Mouse (Mus musculus): ENCODE data around the gene Fam110c. TPM values are rescaled to one million over a fixed set of nuclear protein-coding genes. Genes with fewer than 3 reads are reported as not detected.
"Not testable (repeated sequence)": the region's sequence is repeated elsewhere in the genome, so short reads cannot be mapped to it uniquely, and the experiment has no call there.

Gene Fam110c
- polyA plus RNA-seq (2014; fragmentation: Nextera tagmentation; extraction: Ambion mirVana): 0.40 and 0.92 TPM in 2 replicates

- Histone ChIP-seq H3K4me3 (ENCODE audit: low read depth, low read length) (peak within 1 kb of the TSS; percentile 62), H3K4me1 (ENCODE audit: control insufficient read depth, insufficient read depth, low read length) (no peaks in the 10 kb centered on the region), H3K4me2 (peak within 1 kb of the TSS; percentile 99), H3K36me3 (ENCODE audit: control insufficient read depth, insufficient read depth, low read length) (no peaks in the 10 kb centered on the region), H3K9ac (ENCODE audit: low read depth, low read length) (peak within 1 kb of the TSS; percentile 72), H3K9me3 (replicated peaks; ENCODE audit: control insufficient read depth, low read length) (no peaks in the 10 kb centered on the region), H3K27me3 (ENCODE audit: control insufficient read depth, insufficient read depth, low read length) (peaks cover 29% of the 10 kb centered on the region), H3K27ac (ENCODE audit: low read depth, low read length) (peak within 1 kb of the TSS; percentile 54; the same call in 1 of the 2 replicates)
- WGBS (ENCODE audit: insufficient replicate concordance): under 1% methylated on average over 50 of the region's 50 CpGs
- ATAC-seq (replicated peaks; ENCODE audit: insufficient number of reproducible peaks, low FRiP score, low TSS enrichment): peak; percentile 72
Observed at GRCm38 (mm10) chr12:31073412-31074354, at the start of gene Fam110c. Fam110c (plus strand) TSS chr12:31073861.

- Histone ChIP-seq H3K36me3 (ENCODE audit: control insufficient read depth, insufficient read depth, low read length) (no peaks in the 10 kb centered on the region), H3K27ac (ENCODE audit: low read depth, low read length) (no peak overlapping the region), H3K27me3 (ENCODE audit: control insufficient read depth, insufficient read depth, low read length) (no peaks in the 10 kb centered on the region), H3K4me2 (no peak overlapping the region), H3K4me3 (ENCODE audit: low read depth, low read length) (no peak overlapping the region), H3K9me3 (replicated peaks; ENCODE audit: control insufficient read depth, low read length) (no peaks in the 10 kb centered on the region), H3K9ac (ENCODE audit: low read depth, low read length) (no peak overlapping the region), H3K4me1 (ENCODE audit: control insufficient read depth, insufficient read depth, low read length) (no peaks in the 10 kb centered on the region)
- no peak for ATAC-seq (replicated peaks; ENCODE audit: insufficient number of reproducible peaks, low FRiP score, low TSS enrichment)
- 57% methylated on average over 7 of the region's 7 CpGs for WGBS (ENCODE audit: insufficient replicate concordance)
Observed at GRCm38 (mm10) chr12:31026423-31026822, 47.2 kb upstream of the Fam110c start.

- Histone ChIP-seq H3K4me1 (ENCODE audit: control insufficient read depth, insufficient read depth, low read length) (no peaks in the 10 kb centered on the region), H3K36me3 (ENCODE audit: control insufficient read depth, insufficient read depth, low read length) (no peaks in the 10 kb centered on the region), H3K4me2 (no peak overlapping the region), H3K4me3 (ENCODE audit: low read depth, low read length) (no peak overlapping the region), H3K9me3 (replicated peaks; ENCODE audit: control insufficient read depth, low read length) (no peaks in the 10 kb centered on the region), H3K9ac (ENCODE audit: low read depth, low read length) (no peak overlapping the region), H3K27ac (ENCODE audit: low read depth, low read length) (no peak overlapping the region), H3K27me3 (ENCODE audit: control insufficient read depth, insufficient read depth, low read length) (no peaks in the 10 kb centered on the region)
- no peak for ATAC-seq (replicated peaks; ENCODE audit: insufficient number of reproducible peaks, low FRiP score, low TSS enrichment)
- 76% methylated on average over 4 of the region's 4 CpGs for WGBS (ENCODE audit: insufficient replicate concordance)
Observed at GRCm38 (mm10) chr12:31052066-31052465, 21.6 kb upstream of the Fam110c start.

- no peak overlapping the region for H3K9ac ChIP-seq (ENCODE audit: low read depth, low read length)
- ATAC-seq (replicated peaks; ENCODE audit: insufficient number of reproducible peaks, low FRiP score, low TSS enrichment): no peak
- H3K4me3 ChIP-seq (ENCODE audit: low read depth, low read length): no peak overlapping the region
- WGBS (ENCODE audit: insufficient replicate concordance): 72% methylated on average over 6 of the region's 6 CpGs
- H3K4me2 ChIP-seq: no peak overlapping the region
- no peaks in the 10 kb centered on the region for H3K27me3 ChIP-seq (ENCODE audit: control insufficient read depth, insufficient read depth, low read length)
- H3K36me3 ChIP-seq (ENCODE audit: control insufficient read depth, insufficient read depth, low read length): no peaks in the 10 kb centered on the region
- no peaks in the 10 kb centered on the region for H3K4me1 ChIP-seq (ENCODE audit: control insufficient read depth, insufficient read depth, low read length)
- no peaks in the 10 kb centered on the region for H3K9me3 ChIP-seq (replicated peaks; ENCODE audit: control insufficient read depth, low read length)
- no peak overlapping the region for H3K27ac ChIP-seq (ENCODE audit: low read depth, low read length)
Observed at GRCm38 (mm10) chr12:31056291-31056864, 17.3 kb upstream of the Fam110c start.

- WGBS (ENCODE audit: insufficient replicate concordance): 53% methylated on average over 8 of the region's 8 CpGs
- no peak overlapping the region for H3K9ac ChIP-seq (ENCODE audit: low read depth, low read length)
- H3K9me3 ChIP-seq (replicated peaks; ENCODE audit: control insufficient read depth, low read length): no peaks in the 10 kb centered on the region
- H3K4me1 ChIP-seq (ENCODE audit: control insufficient read depth, insufficient read depth, low read length): no peaks in the 10 kb centered on the region
- no peak overlapping the region for H3K4me3 ChIP-seq (ENCODE audit: low read depth, low read length)
- H3K27me3 ChIP-seq (ENCODE audit: control insufficient read depth, insufficient read depth, low read length): no peaks in the 10 kb centered on the region
- no peak overlapping the region for H3K27ac ChIP-seq (ENCODE audit: low read depth, low read length)
- H3K36me3 ChIP-seq (ENCODE audit: control insufficient read depth, insufficient read depth, low read length): no peaks in the 10 kb centered on the region
- no peak for ATAC-seq (replicated peaks; ENCODE audit: insufficient number of reproducible peaks, low FRiP score, low TSS enrichment)
- H3K4me2 ChIP-seq: no peak overlapping the region
Observed at GRCm38 (mm10) chr12:31059393-31059853, 14.2 kb upstream of the Fam110c start.

GRCm38 (mm10) chr12:31060245-31060644 is 13.4 kb upstream of the Fam110c start:
- ATAC-seq (replicated peaks; ENCODE audit: insufficient number of reproducible peaks, low FRiP score, low TSS enrichment): no peak

GRCm38 (mm10) chr12:31071222-31071621 is 2.4 kb upstream of the Fam110c start:
- H3K36me3 ChIP-seq (ENCODE audit: control insufficient read depth, insufficient read depth, low read length): no peaks in the 10 kb centered on the region
- H3K27me3 ChIP-seq (ENCODE audit: control insufficient read depth, insufficient read depth, low read length): peaks cover 29% of the 10 kb centered on the region
- H3K9me3 ChIP-seq (replicated peaks; ENCODE audit: control insufficient read depth, low read length): no peaks in the 10 kb centered on the region
- H3K9ac ChIP-seq (ENCODE audit: low read depth, low read length): no peak overlapping the region
- WGBS (ENCODE audit: insufficient replicate concordance): 72% methylated on average over 5 of the region's 5 CpGs
- no peak overlapping the region for H3K4me3 ChIP-seq (ENCODE audit: low read depth, low read length)
- H3K4me1 ChIP-seq (ENCODE audit: control insufficient read depth, insufficient read depth, low read length): no peaks in the 10 kb centered on the region
- H3K4me2 ChIP-seq: no peak overlapping the region
- H3K27ac ChIP-seq (ENCODE audit: low read depth, low read length): no peak overlapping the region
- ATAC-seq (replicated peaks; ENCODE audit: insufficient number of reproducible peaks, low FRiP score, low TSS enrichment): no peak

More at GRCm38 (mm10) chr12:31060245-31060644, 13.4 kb upstream of the Fam110c start:
- WGBS (ENCODE audit: insufficient replicate concordance): 59% methylated on average over 8 of the region's 8 CpGs
- no peak overlapping the region for H3K9ac ChIP-seq (ENCODE audit: low read depth, low read length)
- no peaks in the 10 kb centered on the region for H3K27me3 ChIP-seq (ENCODE audit: control insufficient read depth, insufficient read depth, low read length)
- H3K4me2 ChIP-seq: no peak overlapping the region
- no peaks in the 10 kb centered on the region for H3K4me1 ChIP-seq (ENCODE audit: control insufficient read depth, insufficient read depth, low read length)
- H3K27ac ChIP-seq (ENCODE audit: low read depth, low read length): no peak overlapping the region
- H3K4me3 ChIP-seq (ENCODE audit: low read depth, low read length): no peak overlapping the region
- no peaks in the 10 kb centered on the region for H3K36me3 ChIP-seq (ENCODE audit: control insufficient read depth, insufficient read depth, low read length)
- H3K9me3 ChIP-seq (replicated peaks; ENCODE audit: control insufficient read depth, low read length): no peaks in the 10 kb centered on the region

GRCm38 (mm10) chr12:31074355-31074786 is 710 bp downstream of the Fam110c start:
- not testable (repeated sequence) for H3K9me3 ChIP-seq (replicated peaks; ENCODE audit: control insufficient read depth, low read length); H3K4me1 ChIP-seq (ENCODE audit: control insufficient read depth, insufficient read depth, low read length); H3K36me3 ChIP-seq (ENCODE audit: control insufficient read depth, insufficient read depth, low read length)
- Histone ChIP-seq H3K4me3 (ENCODE audit: low read depth, low read length) (peak overlapping the region; percentile 62), H3K27me3 (ENCODE audit: control insufficient read depth, insufficient read depth, low read length) (peaks cover 29% of the 10 kb centered on the region), H3K4me2 (peak overlapping the region; percentile 99), H3K27ac (ENCODE audit: low read depth, low read length) (peak overlapping the region; percentile 54; the same call in 1 of the 2 replicates), H3K9ac (ENCODE audit: low read depth, low read length) (peak overlapping the region; percentile 72; the same call in 1 of the 2 replicates)
- peak; percentile 67 for ATAC-seq (replicated peaks; ENCODE audit: insufficient number of reproducible peaks, low FRiP score, low TSS enrichment)
- WGBS (ENCODE audit: insufficient replicate concordance): under 1% methylated on average over 11 of the region's 18 CpGs

Measured in heart, embryonic 11.5 days (tissue).